Mouse (Mus musculus) gastrocnemius, adult 2 months (tissue): ENCODE results near the gene Tbxas1. TPM values are rescaled to one million over a fixed set of nuclear protein-coding genes. Genes with fewer than 3 reads are reported as not detected.

Experiments
- DNase-seq: peaks from one replicate; pipeline ENCODE4 v3.0.0; 2022
- H3K27ac ChIP-seq: fragments of 200-600 bp; 2 replicates; pipeline ENCODE4 v1.8.1; 2022; ENCODE audit warnings: mild to moderate bottlenecking
- H3K4me3 ChIP-seq: fragments of 200-600 bp; 2 replicates; pipeline ENCODE4 v1.8.1; 2022; ENCODE audit warnings: mild to moderate bottlenecking, moderate library complexity
- CTCF ChIP-seq: fragments of 200-600 bp; IDR thresholded peaks from 2 replicates; pipeline ENCODE4 v1.8.1; 2022; ENCODE audit warnings: antibody characterized with exemption, mild to moderate bottlenecking, moderate library complexity
- intact Hi-C: fragments of 180-260 bp; cut with DNase I; formaldehyde crosslinking; loops from one replicate; pipeline ENCODE4 v1.15.1; 2025
- long read RNA-seq, 2 experiments: library from polyadenylated mRNA; stranded (forward); transcript quantifications; one replicate each; pipeline ENCODE4 v2.0.0; 2021
- total RNA-seq, 2 experiments: library from RNA; stranded (reverse); gene quantifications; 2 replicates each; pipeline ENCODE4 v1.2.3; 2021

The Tbxas1 gene
- total RNA-seq = under 1 TPM; 0.64 to 0.79 TPM
- long read RNA-seq, experiment 1 = 0 reads
- long read RNA-seq, experiment 2, partial matches to known transcripts = 0 of 2 reads
- long read RNA-seq, experiment 2, other reads (novel, unspliced or antisense) = 2 of 2 reads

DNA sequence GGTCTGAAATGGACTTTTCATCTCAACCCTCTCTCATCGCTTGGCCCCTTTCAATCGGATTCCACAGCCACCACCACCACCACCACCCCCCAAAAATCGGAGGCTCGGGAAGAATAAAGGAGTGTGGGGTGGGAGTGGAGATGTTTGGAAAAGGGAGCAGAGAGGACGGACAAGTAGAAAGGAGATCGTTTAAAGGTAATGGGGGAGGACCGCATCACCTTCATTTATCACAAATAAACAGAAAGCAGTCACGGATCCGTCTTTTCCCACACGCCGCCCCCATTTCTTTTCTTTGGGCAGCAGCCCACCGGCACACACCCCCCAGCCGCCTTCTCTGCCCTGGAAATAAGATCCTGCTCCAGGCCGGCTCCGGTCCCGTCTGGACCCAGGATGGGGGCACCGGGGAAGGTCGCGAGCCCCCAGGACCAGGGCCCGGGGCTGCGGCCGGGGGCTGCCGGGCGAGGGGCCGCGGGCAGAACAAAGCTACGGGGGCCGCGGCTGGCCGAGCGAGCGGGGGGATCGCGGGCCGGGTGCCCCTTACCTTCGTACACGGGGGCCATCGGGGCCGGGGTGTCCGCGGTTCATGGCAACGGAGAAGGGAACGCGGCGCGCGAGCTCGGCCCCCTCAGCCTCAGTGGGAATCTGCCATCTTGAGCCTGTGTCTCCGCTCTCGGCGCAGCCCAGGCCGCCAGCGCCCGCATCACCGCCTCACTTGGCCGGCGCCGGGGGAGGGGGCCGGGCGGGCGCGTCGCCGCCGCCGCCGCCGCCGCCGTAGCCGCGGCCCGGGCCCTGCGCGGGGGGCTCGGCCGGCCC is at the start of gene Tbxas1:
Gene Tbxas1 (plus strand): TSS at position 147 of the 813 bp plus-strand sequence.
- no peak for TF ChIP-seq CTCF
- peak; percentile 69 for DNase-seq
- Histone ChIP-seq H3K27ac (peak within 1 kb of the TSS; percentile 93), H3K4me3 (peak within 1 kb of the TSS; percentile 99)
- intact Hi-C loops = loop anchor here (2.0 to 5.0 kb wide), 2 partner anchors 35 to 192 kb away; no protein-coding TSS in a partner anchor

DNA sequence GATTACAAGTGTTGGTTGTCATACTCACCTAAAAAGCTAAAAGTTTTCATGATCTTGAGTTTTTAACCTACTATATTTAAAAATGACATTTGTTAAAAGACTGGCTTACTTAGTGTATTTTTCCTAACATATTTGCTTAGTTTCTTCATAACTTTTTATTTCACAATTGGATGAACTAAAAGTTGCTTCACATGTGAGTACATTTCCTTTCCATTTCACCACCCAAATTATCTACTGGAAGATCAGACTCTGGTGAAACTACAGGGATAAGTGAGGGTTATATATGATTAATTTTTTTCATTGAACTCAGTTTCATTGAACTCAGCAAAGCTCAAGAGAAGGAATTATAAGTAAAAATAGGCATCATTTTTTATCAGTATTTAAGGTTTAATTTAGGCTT is 49.3 kb upstream of the Tbxas1 start:
- no peak for DNase-seq
- intact Hi-C loops = no loop called here
- H3K4me3 ChIP-seq = no peak overlapping the region
- no peak overlapping the region for H3K27ac ChIP-seq
- TF ChIP-seq CTCF = no peak

DNA sequence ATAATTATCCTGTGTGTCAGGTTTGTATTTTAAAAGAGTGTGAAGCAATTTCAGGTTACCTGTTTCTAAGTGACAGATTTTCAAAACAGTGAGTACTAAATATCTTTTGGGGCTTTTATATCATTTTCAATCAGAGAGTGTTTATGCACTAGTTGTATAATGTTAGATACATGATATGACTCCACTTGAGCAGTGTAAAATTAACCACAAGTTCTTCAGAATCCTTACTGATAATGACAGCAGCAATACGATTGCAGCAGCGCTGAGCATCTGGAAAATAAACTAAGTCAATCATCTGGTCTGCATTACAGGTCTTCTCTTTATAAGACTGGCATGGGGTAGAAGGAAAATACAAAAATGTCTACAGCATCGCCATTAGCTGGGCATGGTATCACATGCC is 48.3 kb upstream of the Tbxas1 start:
- H3K4me3 ChIP-seq = no peak overlapping the region
- intact Hi-C loops = no loop called here

GRCm38 (mm10) chr6:38827435-38827834 is 47.8 kb upstream of the Tbxas1 start:
- no peak for DNase-seq
- no peak overlapping the region for H3K4me3 ChIP-seq
- H3K27ac ChIP-seq = no peak overlapping the region
- TF ChIP-seq CTCF = no peak
- intact Hi-C loops = no loop called here

More for the DNA sequence above, 48.3 kb upstream of the Tbxas1 start:
- H3K27ac ChIP-seq = no peak overlapping the region
- DNase-seq = no peak
- no peak for TF ChIP-seq CTCF

DNA sequence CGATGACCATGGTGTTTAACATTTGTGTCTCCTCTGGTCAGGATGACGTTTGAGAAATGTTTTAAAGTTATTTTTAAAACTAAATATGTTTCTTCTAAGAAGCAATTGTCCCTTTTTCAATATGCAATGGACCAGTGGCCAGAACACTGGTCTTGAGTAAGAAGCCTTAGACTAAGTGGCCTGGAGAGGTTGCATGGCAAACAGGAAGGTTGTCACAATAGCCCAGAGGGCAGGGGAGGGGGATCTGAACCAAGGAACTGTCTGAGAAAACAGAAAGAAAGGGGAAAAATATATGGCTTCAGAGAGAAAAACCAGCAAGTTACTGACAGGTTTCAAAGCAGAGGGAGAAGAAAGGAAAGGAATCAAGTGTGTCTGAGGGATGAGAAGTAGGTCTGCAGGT is 47.0 kb upstream of the Tbxas1 start:
- intact Hi-C loops = no loop called here
- Histone ChIP-seq H3K4me3 (no peak overlapping the region), H3K27ac (no peak overlapping the region)
- TF ChIP-seq CTCF = no peak
- DNase-seq = no peak

GRCm38 (mm10) chr6:38829452-38829851 is 45.8 kb upstream of the Tbxas1 start:
- no peak overlapping the region for H3K4me3 ChIP-seq
- DNase-seq = no peak
- TF ChIP-seq CTCF = no peak
- no peak overlapping the region for H3K27ac ChIP-seq
- intact Hi-C loops = no loop called here

- DNase-seq = no peak
- Histone ChIP-seq H3K4me3 (no peak overlapping the region), H3K27ac (no peak overlapping the region)
- TF ChIP-seq CTCF = no peak
- intact Hi-C loops = no loop called here
Observed at GRCm38 (mm10) chr6:38833721-38834120, 41.5 kb upstream of the Tbxas1 start.

DNA sequence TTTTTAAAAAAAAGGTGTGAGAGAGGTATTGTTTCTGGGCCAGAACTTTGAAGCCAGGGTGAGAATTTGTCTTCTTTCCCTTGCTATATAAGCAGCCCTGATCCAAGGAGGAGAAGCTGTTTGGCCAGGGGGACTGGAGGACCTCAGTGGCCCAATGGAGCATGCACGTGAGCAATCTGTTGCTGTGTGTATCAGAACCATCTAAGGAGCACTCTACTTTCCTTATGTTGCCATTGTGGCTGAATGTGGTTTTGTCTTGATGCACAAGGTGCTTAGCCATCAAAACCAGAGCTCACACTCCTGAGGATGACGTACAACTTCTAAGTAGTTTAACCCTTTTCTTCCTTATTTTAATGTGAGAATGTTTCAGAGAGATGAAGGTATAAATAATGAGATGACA is 40.5 kb upstream of the Tbxas1 start:
- DNase-seq = no peak
- Histone ChIP-seq H3K4me3 (no peak overlapping the region), H3K27ac (no peak overlapping the region)
- no peak for TF ChIP-seq CTCF
- intact Hi-C loops = no loop called here

GRCm38 (mm10) chr6:38835217-38835616 is 40.0 kb upstream of the Tbxas1 start:
- TF ChIP-seq CTCF = no peak
- intact Hi-C loops = no loop called here
- no peak overlapping the region for H3K27ac ChIP-seq

GRCm38 (mm10) chr6:38838061-38838460 is 37.1 kb upstream of the Tbxas1 start:
- intact Hi-C loops = no loop called here
- Histone ChIP-seq H3K27ac (0 out of 2 replicates have a peak overlapping the region, but pooled peaks have one; percentile 29), H3K4me3 (no peak overlapping the region)
- TF ChIP-seq CTCF = no peak
- DNase-seq = no peak

More at GRCm38 (mm10) chr6:38835217-38835616, 40.0 kb upstream of the Tbxas1 start:
- no peak for DNase-seq
- no peak overlapping the region for H3K4me3 ChIP-seq

GRCm38 (mm10) chr6:38839891-38840290 is 35.3 kb upstream of the Tbxas1 start:
- no peak for TF ChIP-seq CTCF
- Histone ChIP-seq H3K4me3 (no peak overlapping the region), H3K27ac (peak overlapping the region; percentile 28)
- intact Hi-C loops = no loop called here
- DNase-seq = no peak

- peak; percentile 78 for DNase-seq
- intact Hi-C loops = no loop called here
- H3K4me3 ChIP-seq = no peak overlapping the region
- peak overlapping the region; percentile 28 for H3K27ac ChIP-seq
- TF ChIP-seq CTCF = no peak
Observed at GRCm38 (mm10) chr6:38840380-38840779, 34.8 kb upstream of the Tbxas1 start.

GRCm38 (mm10) chr6:38840780-38841179 is 34.4 kb upstream of the Tbxas1 start:
- intact Hi-C loops = no loop called here
- DNase-seq = no peak
- peak overlapping the region; percentile 28; the same call in 1 of the 2 replicates for H3K27ac ChIP-seq
- no peak overlapping the region for H3K4me3 ChIP-seq
- TF ChIP-seq CTCF = no peak
